Mouse (Mus musculus) mesoderm, embryonic 11.5 days (tissue): ENCODE results near the gene Tead3.
A peak's percentile ranks its signal among the peaks of the same experiment; 100 is the strongest.
"Not testable (repeated sequence)": the region's sequence is repeated elsewhere in the genome, so short reads cannot be mapped to it uniquely, and the experiment has no call there.

Experiments used
- DNase-seq: peaks from one replicate; pipeline ENCODE4 v3.0.0-alpha.2; 2012; ENCODE audit warnings: low read depth, low spot score

The Tead3 gene

DNA sequence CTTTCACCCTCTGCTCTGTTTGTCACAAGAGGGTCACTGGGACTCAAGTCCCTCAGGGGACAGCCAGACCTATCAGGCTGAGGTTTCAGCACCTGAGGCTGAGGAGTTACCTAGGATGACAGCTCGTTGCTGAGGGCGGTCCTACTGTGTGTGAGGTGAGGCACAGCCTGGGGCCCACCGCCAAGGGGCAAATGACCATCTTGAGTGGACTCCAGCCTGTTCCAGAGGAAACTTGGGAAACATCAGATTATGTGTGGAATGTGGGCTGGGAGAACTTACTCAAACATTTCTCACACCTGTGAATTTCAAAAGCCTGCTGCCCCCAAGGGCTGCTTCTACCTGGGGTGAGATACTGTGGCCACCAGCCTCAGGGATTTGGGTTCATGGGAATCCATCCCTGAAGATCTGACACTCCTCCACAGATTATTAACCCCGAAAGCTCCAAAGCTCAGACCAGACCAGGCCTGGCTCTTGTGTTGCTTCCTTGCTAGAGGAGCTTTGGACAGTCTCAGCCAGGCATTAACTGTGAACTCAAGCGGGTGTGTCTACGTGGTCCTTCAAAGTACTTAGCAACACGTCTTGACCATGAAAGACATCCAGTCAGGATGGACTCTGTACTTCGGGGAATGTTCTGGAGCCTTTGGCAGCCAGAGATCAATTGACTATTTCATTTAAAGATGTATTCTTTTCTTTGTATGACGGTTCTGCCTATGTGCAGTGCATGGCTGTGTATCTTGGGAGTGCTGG lies 10.1 kb upstream of the Tead3 start:
- DNase-seq = no peak

- not testable (repeated sequence) for DNase-seq
These were observed 8.1 kb upstream of the Tead3 start for GRCm38 (mm10) chr17:28358576-28359261.

- no peak for DNase-seq
These were observed 5.3 kb upstream of the Tead3 start for GRCm38 (mm10) chr17:28355871-28356270.

DNA sequence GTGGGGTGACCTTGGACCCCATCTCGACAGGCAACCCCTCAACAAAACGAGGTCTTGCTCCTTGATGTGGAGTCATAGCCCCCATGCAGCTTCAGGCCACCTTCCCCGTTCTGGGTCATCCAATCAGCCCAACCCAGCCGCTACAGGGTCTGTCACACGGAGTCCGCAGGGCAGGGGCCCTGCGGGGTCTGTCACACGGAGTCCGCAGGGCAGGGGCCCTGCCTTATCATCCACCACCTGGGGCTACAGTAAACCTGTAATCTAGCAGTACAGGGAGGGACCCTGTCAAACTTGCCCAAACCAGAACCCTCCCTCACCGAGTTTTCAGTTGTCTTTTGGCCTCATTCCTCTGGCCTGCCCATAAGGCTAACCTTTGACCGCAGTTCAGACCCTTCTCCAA lies 1.4 kb upstream of the Tead3 start:
- DNase-seq = no peak

- no peak for DNase-seq
These were observed 805 bp upstream of the Tead3 start for GRCm38 (mm10) chr17:28351353-28351890.

DNA sequence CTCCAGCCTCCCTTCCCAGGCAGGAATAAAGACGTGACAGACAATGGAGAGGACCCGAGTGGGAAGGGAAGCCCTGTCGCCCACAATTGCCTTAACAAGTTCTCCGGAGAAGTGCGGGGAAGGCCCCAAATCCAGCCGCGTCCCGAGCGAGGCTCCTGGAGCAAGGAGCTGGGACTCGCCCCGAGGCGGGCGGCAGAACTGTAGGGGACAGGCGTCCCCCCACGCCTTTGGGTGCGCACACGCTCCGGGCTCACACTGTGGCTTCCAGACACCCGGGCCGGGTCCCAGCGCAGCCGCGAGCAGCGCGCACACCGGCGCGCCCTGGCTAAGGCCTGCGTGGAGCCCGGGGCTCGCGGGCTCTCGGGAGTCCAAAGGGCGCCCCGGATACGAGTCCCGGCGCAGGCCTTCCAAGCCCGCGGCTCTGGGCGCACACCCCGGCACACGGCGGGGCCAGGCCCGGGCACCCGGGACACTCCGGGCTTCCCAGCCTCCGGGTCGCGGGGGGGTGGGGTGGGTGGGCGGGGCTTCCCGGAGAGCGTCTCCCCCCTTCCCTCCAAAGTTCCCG lies 634 bp downstream of the Tead3 start:
- DNase-seq = no peak

GRCm38 (mm10) chr17:28349264-28349880 lies 1.2 kb downstream of the Tead3 start:
- DNase-seq = no peak

- no peak for DNase-seq
These were observed 2.4 kb downstream of the Tead3 start for GRCm38 (mm10) chr17:28348211-28348610.

- no peak for DNase-seq
These were observed 3.3 kb downstream of the Tead3 start for GRCm38 (mm10) chr17:28347327-28347726.

GRCm38 (mm10) chr17:28345882-28346281 lies 4.7 kb downstream of the Tead3 start:
- DNase-seq = no peak

- no peak for DNase-seq
These were observed 5.3 kb downstream of the Tead3 start for GRCm38 (mm10) chr17:28345271-28345721.

- DNase-seq = no peak
These were observed 5.9 kb downstream of the Tead3 start for GRCm38 (mm10) chr17:28344670-28345069.

DNA sequence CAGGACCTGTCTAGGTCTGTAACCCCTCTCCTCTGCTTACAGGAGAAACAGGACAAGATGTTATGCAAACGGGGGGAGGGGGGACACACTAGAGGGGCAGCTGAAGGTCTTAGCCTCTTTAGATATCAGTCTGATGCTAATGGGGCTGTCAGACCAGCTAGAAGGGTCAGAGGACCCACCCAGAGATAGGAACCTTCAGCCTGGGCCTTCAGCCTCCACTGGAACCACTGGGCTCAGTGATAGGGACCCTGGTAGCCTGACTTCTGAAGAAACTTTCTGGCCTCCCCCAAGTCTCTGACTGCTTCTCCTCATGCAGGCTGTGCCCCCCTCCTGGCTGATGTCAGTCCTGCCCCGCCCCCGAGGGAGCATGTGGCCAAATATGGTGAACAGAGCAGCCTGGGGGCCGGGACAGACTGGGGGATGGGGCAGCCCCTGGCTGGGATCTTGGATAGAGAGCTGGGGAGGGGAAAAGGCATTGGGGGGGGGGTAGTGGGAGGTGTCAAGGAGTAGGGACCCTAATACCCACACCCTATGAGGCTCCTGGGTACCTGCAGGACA lies 6.5 kb downstream of the Tead3 start:
- no peak for DNase-seq

DNA sequence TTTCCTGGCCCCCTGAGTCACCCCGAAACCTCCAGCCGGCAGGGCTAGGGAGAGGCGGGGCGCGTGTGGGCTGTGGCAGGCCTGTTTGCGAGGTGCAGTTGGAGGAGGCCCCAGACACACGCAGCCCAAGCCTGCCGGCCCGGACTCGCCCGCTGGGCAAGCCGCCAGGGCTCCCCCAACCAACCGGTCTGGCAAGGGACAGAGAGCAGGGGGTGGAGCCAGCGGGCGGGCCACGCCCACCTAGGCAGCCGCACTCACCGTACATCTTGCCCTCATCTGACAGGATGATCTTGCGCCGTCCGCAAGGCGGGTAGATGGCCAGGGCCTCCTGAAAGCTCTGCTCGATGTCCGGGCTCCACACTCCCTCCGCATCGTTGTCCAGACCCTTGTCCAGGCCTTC lies 9.5 kb downstream of the Tead3 start:
- DNase-seq = peak; percentile 75

- DNase-seq = no peak
These were observed 10.0 kb downstream of the Tead3 start for GRCm38 (mm10) chr17:28340578-28340977.

DNA sequence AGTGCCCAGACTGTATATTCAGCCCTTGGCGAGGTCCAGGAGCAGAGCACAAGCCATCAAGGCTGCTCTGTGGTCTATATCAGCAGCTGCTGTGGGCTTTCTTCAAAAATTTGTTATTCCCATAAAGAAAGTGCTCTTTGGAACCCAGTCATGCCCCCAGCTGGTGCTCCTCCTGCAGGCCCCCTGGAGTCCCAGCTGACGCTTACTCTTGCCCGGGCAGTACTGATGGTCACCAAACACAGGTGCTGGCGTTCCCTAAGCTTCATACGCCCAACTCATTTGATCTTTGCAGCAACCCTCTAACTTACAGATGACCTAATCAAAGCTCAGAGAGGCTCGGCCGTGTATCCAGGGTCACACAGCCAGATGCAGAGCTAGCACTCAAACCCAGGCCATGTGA lies 13.1 kb downstream of the Tead3 start:
- no peak for DNase-seq

GRCm38 (mm10) chr17:28335267-28335666 lies 15.3 kb downstream of the Tead3 start:
- DNase-seq = no peak

DNA sequence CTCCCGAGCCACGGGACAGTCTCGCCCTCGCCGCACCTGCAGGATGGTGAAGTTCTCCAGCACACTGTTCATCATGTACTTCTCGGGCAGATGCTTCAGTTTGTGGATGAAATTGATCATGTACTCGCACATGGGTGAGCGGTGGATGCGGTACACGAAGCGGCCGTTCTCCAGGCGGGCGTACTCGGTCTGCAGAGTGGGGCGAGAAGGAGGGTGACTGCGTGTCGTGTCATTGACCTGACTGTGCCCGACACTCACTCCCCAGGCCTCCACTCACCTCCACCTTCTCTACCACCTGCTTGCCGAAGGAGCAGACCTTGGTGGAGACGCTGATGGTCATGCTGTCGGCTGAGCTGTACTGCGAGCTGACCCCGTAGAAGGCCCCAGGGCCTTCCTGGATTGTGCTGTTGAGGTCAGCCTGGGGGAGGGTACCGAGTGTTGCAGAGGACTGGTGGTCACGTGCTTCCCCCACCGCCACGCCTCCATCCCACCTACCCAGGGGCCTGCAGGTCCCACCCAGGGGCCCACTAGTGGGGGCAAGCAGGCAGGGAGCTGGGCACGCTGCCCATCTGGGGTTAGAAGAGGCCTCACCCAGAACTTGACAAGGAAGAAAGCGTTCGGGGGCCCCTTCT lies 17.6 kb downstream of the Tead3 start:
- no peak for DNase-seq

- DNase-seq = no peak
These were observed 18.3 kb downstream of the Tead3 start for GRCm38 (mm10) chr17:28332113-28332914.
